Mouse (Mus musculus): ENCODE measurements around the gene Gm4869.
"Not testable (repeated sequence)": the region's sequence is repeated elsewhere in the genome, so short reads cannot be mapped to it uniquely, and the experiment has no call there.

Gm4869 gene

GRCm38 (mm10) chr5:140445345-140445744, at the start of gene Gm4869:
TSS of gene Gm4869 (plus strand) at chr5:140445645.
- DNase-seq (ENCODE audit: low spot score in 2 of 2) = peak in 1 of 2 experiments; percentile 22

- DNase-seq (ENCODE audit: low spot score in 2 of 2) = no peak
Measured at GRCm38 (mm10) chr5:140396166-140396940, 49.1 kb upstream of the Gm4869 start.

DNA sequence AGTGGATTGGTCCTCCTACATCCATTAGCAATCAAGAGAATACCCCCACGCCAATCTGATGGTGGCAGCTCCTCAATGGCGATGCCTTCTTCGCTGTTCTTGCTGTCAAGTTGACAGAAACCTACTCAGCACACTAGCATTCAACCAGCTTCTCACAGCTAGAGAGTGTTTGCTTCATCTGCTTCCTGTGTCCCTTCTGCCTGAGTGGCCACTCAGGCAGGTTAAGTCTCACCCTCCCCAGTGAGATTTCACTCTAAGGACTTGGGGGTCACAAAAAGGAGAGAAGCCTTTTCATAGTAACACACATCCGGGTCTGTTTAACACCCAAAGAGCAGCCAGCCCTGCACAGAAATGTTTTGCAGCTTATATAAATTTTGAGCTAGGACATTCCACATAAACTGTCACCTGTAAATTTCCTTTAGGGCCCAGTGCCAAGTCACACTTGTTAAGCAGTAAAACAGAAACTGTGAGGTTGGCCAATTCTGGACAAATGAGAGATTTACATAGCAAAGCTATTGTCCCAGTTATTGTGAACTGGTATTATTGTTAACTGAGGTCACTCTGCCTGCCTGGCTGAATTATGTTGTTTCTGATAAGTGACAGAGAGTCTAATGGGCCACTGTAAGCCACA, 42.7 kb upstream of the Gm4869 start:
- DNase-seq (ENCODE audit: low spot score in 2 of 2) = no peak

DNA sequence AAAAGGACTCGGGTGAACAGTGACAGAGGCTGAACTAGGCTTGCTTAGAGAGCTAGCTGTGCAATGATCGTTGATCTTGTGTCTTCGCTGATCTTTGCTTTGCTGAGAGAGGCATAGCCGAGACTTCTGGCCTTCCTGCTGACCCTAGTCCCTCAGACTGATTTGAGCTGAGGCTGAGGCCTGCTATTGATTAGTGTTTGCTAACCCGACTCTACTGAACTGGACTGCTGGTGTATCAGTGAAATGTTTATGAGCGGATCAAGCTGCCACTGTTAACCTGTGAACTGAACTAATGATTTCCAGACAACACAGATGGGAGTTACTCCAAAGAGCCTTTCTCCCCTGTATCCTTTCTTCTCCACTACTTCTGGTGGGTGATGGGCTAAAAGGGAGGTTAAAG, 40.3 kb upstream of the Gm4869 start:
- no peak for DNase-seq (ENCODE audit: low spot score in 2 of 2)

GRCm38 (mm10) chr5:140406666-140407065, 38.8 kb upstream of the Gm4869 start:
- no peak for DNase-seq (ENCODE audit: low spot score in 2 of 2)

DNA sequence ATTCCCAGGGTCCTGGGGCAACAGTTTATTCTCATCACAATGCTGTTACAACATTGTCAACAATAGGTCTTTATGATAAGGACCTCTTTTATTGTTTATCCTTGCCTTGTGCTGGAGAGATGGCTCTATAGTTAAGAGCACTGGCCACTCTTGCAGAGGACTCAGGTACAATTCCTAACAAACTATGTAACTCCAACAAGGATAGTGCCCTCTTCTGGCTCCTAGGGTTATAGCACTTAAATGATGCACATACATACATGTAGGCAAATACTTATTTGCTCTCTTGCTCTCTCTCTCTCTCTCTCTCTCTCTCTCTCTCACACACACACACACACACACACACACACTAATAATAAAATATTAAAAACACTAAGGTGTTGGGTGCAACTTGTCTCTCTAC, 36.6 kb upstream of the Gm4869 start:
- DNase-seq (ENCODE audit: low spot score in 2 of 2) = no peak

DNA sequence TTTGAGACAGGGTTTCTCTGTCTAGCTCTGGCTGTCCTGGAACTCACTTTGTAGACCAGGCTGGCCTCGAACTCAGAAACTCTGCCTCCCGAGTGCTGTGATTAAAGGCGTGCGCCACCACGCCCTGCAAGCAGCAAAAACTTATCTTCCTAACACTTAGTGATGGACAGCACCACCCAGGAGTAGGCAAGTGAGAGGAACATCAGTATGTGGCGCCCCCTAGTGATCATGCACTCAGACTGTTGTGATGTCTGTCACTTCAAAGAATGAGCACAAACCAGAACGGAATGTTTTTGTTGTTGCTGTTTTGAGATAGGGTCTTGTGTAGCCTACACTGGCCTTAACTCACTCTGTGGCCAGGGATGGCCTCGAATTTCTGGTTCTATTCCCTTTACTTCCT, 34.1 kb upstream of the Gm4869 start:
- peak in 1 of 2 experiments; percentile 55 for DNase-seq (ENCODE audit: low spot score in 2 of 2)

GRCm38 (mm10) chr5:140414647-140415046, 30.8 kb upstream of the Gm4869 start:
- DNase-seq (ENCODE audit: low spot score in 2 of 2) = no peak

- DNase-seq (ENCODE audit: low spot score in 2 of 2) = no peak
Measured at GRCm38 (mm10) chr5:140418106-140418488, 27.3 kb upstream of the Gm4869 start.

- peak; percentile 93 to 94 for DNase-seq (ENCODE audit: low spot score in 2 of 2)
Measured at GRCm38 (mm10) chr5:140418489-140419441, 26.7 kb upstream of the Gm4869 start, which contains the start of gene Eif3b. TSS of gene Eif3b (plus strand) at chr5:140419328.

- DNase-seq (ENCODE audit: low spot score in 2 of 2) = peak; percentile 37 to 42
Measured at GRCm38 (mm10) chr5:140419442-140420080, 25.9 kb upstream of the Gm4869 start.

DNA sequence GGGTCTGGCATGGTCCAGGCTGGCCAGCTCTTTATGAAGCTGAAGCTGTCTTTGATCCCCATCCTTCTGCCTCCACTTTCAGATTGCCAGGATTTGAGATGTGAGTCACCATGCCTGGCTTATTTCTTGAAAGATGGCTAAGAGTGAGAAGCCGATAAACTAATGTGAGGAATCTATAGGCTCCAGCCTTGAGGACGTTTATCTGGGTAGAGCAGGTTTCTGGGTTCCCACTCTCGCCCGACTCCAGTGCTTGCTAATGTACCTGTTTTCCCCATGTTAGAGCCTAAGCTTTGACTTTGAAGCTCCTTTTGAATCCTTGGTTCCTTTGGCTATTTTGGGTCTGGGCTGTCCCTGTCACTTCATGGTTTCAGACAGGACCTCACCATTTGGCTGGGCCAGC, 24.8 kb upstream of the Gm4869 start:
- DNase-seq (ENCODE audit: low spot score in 2 of 2) = no peak

DNA sequence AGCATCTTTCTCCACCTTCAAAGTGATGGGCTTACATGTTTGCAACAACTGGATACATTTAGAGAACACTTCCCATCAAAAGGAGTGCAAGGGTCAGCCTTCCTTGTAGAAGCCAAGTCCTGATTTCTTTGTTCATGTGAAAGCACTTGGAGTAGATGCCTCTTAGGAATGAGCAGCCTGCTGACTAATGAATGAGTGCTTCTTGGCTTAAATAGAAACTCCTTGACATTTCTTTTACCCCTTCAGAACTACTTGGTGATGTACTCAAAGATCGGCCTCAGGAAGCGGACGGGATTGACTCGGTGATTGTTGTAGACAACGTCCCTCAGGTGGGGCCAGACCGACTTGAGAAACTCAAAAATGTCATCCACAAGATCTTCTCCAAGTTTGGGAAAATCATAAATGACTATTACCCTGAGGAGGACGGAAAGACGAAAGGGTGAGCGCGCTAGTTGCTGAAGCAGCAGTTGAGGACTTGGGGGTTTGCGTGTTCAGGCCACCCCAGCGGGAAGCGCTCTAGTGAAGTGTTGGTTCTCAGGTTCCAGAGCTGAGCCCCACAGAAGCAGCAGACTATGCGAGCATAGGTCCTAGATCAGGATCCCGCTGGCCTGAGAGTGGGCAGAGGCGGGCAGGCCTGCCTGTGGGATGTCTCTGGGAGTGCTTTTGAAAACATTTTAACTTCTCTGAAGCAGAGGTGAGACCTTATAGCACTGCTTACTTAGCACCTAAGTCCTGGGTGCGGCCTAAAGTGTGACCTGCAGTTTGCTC, 20.2 kb upstream of the Gm4869 start:
- DNase-seq (ENCODE audit: low spot score in 2 of 2) = no peak

DNA sequence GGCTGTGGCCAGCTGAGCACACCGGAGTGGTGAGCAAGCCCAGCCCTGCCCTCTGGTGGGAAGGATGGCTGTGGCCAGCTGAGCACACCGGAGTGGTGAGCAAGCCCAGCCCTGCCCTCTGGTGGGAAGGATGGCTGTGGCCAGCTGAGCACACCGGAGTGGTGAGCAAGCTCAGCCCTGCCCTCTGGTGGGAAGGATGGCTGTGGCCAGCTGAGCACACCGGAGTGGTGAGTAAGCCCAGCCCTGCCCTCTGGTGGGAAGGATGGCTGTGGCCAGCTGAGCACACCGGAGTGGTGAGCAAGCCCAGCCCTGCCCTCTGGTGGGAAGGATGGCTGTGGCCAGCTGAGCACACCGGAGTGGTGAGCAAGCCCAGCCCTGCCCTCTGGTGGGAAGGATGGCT, 6.3 kb upstream of the Gm4869 start:
- DNase-seq (ENCODE audit: low spot score in 2 of 2) = not testable (repeated sequence)

- no peak for DNase-seq (ENCODE audit: low spot score in 2 of 2)
Measured at GRCm38 (mm10) chr5:140441406-140441805, 4.0 kb upstream of the Gm4869 start.

DNA sequence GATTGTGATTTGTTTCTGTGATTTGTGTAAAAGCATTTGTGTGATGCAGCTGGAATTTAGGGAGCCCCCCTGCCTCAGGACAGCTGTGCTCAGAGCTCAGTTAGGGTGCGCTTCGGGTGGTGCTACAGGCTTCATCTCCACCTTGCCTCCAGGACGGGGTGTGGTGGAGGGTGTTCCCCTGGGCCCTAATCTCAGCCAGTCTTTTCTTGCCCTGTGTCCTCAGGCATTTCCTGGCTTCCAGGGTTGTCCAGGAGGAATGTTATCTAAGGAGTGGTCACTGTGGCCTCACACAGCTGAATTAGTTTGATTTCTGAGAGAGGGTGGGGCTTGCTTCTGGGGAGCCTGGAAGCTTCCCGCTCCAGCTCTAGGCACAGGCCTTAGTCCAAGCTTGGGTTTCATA, 1.4 kb upstream of the Gm4869 start:
- DNase-seq (ENCODE audit: low spot score in 2 of 2) = no peak

- DNase-seq (ENCODE audit: low spot score in 2 of 2) = peak in 1 of 2 experiments; percentile 32
Measured at GRCm38 (mm10) chr5:140446054-140446453, 609 bp downstream of the Gm4869 start.

DNA sequence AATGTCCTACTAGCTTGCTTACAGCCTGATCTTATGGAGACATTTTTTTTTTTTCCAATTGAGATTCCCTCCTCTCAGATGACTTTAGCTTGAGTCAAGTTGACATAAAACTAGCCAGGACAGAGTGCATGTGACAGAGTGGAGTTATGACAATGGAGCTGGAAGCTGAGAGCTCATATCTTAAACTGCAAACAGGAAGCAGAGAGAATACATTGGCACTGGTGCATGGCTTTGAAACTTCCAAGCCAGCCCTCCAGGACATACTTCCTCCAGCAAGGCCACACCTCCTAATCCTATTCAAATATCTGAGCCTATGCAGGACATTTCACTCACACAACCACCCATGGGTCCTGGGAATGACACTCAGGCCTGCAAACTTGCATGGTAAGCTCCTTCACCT, 9.0 kb downstream of the Gm4869 start:
- no peak for DNase-seq (ENCODE audit: low spot score in 2 of 2)

DNA sequence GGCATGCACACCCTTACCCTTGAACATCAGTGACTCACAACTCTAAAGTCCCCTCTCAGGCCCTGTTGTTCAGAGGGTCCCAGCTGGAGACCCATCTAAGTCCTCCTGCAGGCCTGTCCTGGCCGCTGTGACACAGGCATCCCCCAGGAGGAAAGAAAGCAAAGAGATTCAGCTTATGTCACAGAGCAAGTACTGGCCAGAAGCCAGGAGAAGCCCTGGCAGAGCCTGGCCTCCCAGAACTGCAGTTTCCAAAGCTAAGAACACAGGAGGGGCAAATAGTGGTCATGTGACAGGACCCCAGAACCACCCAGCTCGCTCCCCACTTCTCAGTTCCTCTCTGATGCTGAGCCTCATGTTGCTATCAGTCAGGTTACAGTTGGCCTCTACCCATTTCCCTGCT, 10.0 kb downstream of the Gm4869 start:
- no peak for DNase-seq (ENCODE audit: low spot score in 2 of 2)

DNA sequence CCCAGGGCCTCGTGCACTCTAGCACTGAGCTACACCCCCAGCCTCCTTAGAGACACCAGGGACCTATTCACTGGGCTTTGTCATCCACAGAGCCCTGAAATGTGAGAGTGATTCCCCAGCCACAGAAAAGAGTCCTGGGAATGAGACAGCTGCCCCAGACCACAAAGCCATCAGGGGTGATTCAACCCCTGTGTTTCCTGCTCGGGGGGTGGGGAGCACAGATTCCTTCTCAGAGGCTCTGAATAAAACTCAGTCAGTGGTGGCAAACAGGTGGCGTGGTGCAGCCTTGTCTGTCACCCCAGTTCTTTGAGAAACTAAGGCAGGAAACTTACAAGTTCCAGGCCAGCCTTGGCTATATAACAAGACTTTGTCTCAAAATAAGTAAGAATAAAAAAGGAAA, 16.0 kb downstream of the Gm4869 start:
- DNase-seq (ENCODE audit: low spot score in 2 of 2) = no peak

GRCm38 (mm10) chr5:140463151-140463550, 17.7 kb downstream of the Gm4869 start:
- DNase-seq (ENCODE audit: low spot score in 2 of 2) = not testable (repeated sequence)
